Mouse (Mus musculus): ENCODE data around the gene Bspry.
A peak's percentile ranks its signal among the peaks of the same experiment; 100 is the strongest.
"Not testable (repeated sequence)": the region's sequence is repeated elsewhere in the genome, so short reads cannot be mapped to it uniquely, and the experiment has no call there.

Gene Bspry

DNA sequence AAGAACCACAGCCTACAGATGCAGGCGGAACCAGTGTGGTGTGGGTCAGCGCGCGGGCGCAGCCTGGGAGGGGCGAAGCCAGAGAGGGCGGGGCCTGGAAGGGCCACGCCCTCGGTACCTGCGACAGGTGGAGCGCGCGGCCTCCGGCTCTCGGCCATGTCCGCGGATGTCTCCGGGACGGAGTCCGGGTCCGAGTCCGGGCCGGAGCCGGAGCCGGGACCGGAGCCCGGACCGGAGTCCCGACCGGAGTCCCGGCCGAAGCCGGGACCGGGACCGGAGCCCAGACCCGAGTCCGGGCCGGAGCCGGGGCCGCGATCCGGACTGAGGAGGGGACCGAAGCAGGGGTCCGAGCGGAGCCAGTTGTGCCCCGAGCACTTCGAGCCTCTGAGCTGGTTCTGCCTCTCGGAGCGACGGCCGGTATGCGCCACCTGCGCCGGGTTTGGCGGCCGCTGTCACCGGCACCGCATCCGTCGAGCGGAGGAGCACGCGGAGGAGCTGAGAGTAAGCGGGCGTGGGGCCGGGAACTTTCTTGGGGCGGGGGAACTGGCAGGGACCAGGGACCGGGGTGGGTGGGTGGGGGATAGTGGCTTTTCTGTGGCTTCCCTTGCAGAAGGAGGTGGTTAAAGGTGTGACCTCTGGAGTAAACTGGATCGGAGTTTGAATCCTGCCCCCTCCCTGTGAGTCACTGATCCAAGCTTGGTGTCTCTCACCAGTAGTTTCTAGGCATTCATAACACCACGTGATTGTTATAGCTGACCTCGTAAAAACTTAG is at the start of gene Bspry:
Bspry (plus strand) TSS at position 117 of the 772 bp plus-strand sequence.
- no peak for DNase-seq (ENCODE audit: low read depth, low spot score)

DNA sequence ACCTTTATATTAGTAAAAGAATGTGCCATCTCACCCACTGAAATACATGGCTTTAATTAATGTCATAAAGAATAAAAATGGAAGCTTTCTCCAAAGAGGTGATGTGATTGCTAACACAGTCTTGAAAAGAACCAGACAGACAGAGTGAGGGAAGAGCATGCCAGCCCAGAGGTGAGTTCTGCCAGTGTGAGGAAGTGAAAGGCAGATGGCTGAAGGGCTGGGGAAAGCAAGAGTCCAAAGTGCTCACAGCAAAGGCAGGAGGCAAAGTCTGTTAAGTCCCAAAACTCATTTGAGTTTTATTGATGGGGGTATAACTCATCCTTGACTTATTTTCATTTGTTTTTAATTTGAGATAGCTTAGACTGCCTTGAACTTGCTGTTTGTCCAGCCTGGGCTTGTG is 49.2 kb upstream of the Bspry start:
- no peak for DNase-seq (ENCODE audit: low read depth, low spot score)

- no peak for DNase-seq (ENCODE audit: low read depth, low spot score)
Observed at GRCm38 (mm10) chr4:62431522-62431921, 48.3 kb upstream of the Bspry start.

DNA sequence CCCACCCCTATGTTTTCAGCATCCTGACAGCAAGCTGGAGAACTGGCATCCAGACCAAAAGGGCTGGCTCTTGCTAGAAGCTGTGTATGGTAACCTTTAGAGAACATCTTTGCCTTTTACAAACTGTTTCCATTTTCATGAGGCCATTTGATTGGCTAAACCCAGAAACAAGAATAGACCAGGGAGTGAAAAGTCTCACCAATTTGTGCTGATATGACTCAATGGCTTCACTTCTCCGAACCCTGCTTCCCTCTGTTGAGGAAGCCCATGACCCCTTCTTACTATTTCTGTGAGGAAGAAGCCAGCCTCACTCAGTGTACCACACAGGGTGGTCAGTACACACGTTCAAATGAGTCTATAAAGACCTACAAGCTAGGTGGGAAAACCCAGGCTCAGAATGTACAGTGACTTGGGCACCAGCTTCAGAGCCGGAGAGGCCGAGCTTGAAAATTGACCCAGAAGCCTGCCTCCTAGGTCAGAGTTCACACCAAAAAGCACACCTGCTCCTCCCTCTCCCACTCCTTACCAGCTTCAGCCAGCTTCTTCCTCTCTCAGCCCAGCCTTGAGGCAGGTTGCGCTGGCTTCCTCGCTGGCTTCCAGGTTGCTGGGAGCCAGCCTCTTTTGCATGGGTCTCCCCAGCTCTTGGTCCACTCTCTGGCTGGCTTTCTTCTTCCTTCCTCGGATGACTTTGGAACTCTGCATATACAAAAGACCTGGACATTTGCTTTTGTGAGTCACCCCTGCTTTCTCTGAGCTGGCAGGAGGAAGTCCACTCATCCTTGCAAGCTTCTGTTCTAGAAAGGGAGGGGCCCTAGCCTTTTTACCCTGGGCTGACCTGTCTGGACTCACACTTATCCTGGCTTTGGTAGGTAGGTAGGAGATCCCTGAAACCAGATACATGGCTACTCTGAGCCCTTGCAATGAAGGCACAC is 45.6 kb upstream of the Bspry start:
- no peak for DNase-seq (ENCODE audit: low read depth, low spot score)

DNA sequence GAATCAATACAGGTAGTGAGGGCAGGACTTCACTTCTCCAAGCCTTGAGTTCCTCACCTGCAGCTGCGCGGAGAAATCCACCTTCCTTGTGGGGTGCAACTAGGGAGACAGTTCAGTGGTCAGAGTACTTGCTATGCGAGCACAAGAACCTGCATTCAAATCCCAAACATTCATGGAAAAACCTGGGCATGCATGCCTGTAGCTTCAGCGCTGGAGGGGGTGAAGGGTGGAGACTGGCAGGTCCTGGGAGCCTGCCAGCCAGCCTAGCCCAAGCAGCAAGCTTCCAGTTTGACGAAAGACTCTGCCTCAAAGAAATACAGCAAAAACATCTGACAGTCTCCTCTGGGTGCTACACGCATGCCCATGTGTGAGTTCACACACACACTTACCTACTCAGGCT is 44.8 kb upstream of the Bspry start, which contains the start of gene Rnf183:
Rnf183 (minus strand) TSS at position 172 of the 400 bp plus-strand sequence.
- DNase-seq (ENCODE audit: low read depth, low spot score) = no peak

DNA sequence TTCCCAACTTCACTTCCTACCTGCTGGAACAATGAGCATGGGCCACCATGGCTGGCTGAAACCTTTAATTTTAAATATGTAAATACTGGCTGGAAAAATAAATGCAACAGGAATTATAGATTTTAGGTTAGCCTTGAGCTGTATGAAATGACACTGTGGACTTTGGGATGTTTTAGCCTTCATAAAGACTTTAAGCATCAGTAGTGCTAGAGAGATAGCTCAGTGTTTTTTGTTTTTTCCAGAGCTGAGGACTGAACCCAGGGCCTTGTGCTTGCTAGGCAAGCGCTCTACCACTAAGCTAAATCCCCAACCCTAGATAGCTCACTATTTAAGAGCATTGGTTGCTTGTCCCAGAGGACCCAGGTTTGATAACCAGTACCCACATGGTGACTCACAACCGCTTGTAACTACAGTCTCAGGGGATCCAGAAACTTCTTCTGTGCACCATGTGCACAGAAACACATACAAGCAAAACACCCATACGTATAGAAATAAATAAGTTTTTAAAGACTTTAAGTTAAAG is 42.5 kb upstream of the Bspry start:
- DNase-seq (ENCODE audit: low read depth, low spot score) = no peak

DNA sequence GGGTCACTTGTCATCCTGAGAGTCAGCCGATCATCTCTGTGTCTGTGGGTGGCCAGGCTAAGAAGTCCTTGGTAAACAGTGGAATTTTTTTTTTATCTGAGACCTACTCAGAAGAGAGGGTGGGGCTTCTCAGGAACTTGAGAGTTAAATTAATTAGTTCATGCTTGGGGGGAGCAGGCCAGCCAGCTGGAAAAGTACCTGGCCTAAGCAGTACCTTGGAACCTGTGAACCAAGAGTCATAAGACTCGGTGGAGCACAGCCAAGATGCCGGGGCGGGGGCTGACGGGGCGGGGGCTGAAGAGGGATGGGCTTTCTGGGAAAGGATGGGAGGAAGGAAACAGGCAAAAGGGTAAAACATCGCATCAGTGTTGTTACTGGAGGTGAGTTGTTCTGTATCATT is 42.0 kb upstream of the Bspry start:
- DNase-seq (ENCODE audit: low read depth, low spot score) = no peak

GRCm38 (mm10) chr4:62439793-62440192 is 40.1 kb upstream of the Bspry start:
- no peak for DNase-seq (ENCODE audit: low read depth, low spot score)

- DNase-seq (ENCODE audit: low read depth, low spot score) = peak; percentile 95
Observed at GRCm38 (mm10) chr4:62440544-62440943, 39.3 kb upstream of the Bspry start.

- DNase-seq (ENCODE audit: low read depth, low spot score) = no peak
Observed at GRCm38 (mm10) chr4:62440986-62441385, 38.9 kb upstream of the Bspry start.

- DNase-seq (ENCODE audit: low read depth, low spot score) = peak; percentile 70
Observed at GRCm38 (mm10) chr4:62454995-62455394, 24.9 kb upstream of the Bspry start.

GRCm38 (mm10) chr4:62459081-62459480 is 20.8 kb upstream of the Bspry start:
- DNase-seq (ENCODE audit: low read depth, low spot score) = peak; percentile 88

DNA sequence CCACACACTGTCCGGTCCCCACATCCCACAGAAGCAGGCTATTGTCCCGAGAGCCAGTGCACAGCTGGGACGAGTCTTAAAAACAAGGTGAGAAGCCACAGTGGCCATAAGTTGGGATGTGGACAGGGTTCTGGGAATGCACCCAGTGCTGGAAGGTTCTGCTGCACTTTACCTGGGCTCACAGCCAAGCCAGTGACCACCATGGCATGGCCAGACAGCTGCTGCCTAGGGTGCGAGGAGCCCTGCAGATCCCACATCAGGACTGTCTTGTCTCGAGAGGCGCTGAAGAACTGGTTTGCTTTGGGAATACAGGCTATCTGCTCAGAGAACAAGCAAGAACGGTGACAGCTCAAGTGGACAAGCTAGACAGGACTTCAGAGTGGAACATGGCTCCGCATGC is 19.5 kb upstream of the Bspry start:
- no peak for DNase-seq (ENCODE audit: low read depth, low spot score)

GRCm38 (mm10) chr4:62463124-62463523 is 16.7 kb upstream of the Bspry start:
- no peak for DNase-seq (ENCODE audit: low read depth, low spot score)

DNA sequence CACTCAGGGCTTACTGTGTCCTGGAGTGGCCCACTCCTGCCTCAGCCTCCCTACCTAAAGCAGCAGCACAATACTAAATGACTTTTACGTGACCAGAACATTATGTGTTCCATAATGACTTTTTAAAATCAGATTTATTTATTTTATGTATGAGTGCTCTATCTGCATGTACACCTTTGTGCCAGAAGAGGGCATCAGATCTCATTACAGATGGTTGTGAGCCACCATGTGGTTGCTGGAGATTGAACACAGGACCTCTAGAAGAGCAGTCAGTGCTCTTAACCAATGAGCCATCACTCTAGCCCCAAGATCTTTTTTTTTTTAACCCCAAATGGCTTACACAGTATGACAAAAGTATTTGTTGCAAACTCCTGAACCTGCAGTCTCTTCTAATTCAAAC is 11.7 kb upstream of the Bspry start:
- no peak for DNase-seq (ENCODE audit: low read depth, low spot score)

GRCm38 (mm10) chr4:62470598-62471051 is 9.2 kb upstream of the Bspry start, which contains the start of gene Wdr31:
TSS of gene Wdr31 (minus strand) at chr4:62470896.
- DNase-seq (ENCODE audit: low read depth, low spot score) = peak; percentile 91

GRCm38 (mm10) chr4:62472071-62472470 is 7.8 kb upstream of the Bspry start:
- peak; percentile 81 for DNase-seq (ENCODE audit: low read depth, low spot score)

GRCm38 (mm10) chr4:62475131-62475530 is 4.7 kb upstream of the Bspry start:
- DNase-seq (ENCODE audit: low read depth, low spot score) = no peak

- no peak for DNase-seq (ENCODE audit: low read depth, low spot score)
Observed at GRCm38 (mm10) chr4:62475793-62476192, 4.1 kb upstream of the Bspry start.

DNA sequence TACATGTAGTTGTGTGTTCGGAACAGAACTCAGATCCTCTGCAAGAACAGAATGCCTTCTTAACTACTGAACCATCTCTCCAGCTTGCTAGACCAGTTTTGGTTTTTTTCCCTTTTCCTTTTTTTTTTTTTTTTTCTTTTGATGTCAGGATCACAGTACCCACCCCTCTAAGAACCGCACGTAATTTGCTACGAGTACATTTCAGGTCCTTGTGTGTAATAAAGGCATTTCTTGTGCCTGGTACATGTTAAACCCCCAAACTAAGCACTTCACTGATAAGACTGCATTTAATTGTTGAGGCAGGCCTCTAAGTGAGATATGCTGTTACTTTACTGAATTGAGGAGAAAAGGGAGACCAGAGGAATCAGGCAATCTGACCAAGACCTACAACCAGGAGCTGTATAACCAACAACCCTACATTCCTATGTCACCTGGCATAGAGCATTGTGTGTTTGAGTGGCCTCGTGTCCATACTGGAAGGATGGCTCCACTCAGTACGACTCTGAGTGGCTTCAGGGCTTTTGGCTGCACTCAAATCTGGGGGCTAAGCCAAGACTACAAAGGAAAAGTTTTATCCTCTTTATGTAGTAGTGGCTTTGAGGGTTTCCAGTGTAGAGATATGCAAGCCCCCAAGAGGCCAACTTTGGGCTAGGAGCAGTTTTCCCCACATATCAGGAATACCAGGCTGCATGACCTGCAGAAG is 2.2 kb upstream of the Bspry start:
- DNase-seq (ENCODE audit: low read depth, low spot score) = no peak

GRCm38 (mm10) chr4:62479593-62479936 is 288 bp upstream of the Bspry start:
- not testable (repeated sequence) for DNase-seq (ENCODE audit: low read depth, low spot score)

All from brain, adult 2 months (tissue).